Mouse (Mus musculus): Measurements from ENCODE around the gene Uggt2.

DNA sequence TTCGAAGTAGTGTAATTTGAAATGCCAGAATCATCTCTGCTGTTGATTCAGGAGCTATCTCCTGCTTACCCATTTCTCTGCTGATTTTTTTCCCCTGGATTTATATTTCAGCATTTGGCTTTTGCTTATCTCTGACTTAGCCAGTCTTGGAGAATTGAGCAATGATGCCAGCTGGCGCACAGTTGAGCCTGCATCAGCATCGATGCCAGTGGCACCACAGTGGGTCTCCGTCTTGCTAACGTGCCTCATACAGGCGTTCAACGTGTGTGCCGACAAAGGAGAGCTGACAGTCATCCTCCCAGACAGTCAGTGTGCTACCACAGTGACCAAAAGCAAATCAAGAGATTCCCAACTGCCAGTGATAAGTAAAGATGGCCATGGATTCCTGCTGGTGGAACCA lies 8.4 kb upstream of the Uggt2 start:
- TF ChIP-seq CTCF (IDR thresholded peaks at IDR 0.05; ENCODE audit: borderline replicate concordance, insufficient read depth, low read length) (no peak), POLR2A (IDR thresholded peaks at IDR 0.05; ENCODE audit: low read depth, low read length) (no peak)
